Mouse (Mus musculus): Measurements from ENCODE around the gene Cog8. TPM values are rescaled to one million over a fixed set of nuclear protein-coding genes. Genes with fewer than 3 reads are reported as not detected.

Cog8 gene
- polyA plus RNA-seq (2015; fragmentation: Nextera tagmentation; extraction: Ambion mirVana): 37.1 and 39.9 TPM in 2 replicates

DNA sequence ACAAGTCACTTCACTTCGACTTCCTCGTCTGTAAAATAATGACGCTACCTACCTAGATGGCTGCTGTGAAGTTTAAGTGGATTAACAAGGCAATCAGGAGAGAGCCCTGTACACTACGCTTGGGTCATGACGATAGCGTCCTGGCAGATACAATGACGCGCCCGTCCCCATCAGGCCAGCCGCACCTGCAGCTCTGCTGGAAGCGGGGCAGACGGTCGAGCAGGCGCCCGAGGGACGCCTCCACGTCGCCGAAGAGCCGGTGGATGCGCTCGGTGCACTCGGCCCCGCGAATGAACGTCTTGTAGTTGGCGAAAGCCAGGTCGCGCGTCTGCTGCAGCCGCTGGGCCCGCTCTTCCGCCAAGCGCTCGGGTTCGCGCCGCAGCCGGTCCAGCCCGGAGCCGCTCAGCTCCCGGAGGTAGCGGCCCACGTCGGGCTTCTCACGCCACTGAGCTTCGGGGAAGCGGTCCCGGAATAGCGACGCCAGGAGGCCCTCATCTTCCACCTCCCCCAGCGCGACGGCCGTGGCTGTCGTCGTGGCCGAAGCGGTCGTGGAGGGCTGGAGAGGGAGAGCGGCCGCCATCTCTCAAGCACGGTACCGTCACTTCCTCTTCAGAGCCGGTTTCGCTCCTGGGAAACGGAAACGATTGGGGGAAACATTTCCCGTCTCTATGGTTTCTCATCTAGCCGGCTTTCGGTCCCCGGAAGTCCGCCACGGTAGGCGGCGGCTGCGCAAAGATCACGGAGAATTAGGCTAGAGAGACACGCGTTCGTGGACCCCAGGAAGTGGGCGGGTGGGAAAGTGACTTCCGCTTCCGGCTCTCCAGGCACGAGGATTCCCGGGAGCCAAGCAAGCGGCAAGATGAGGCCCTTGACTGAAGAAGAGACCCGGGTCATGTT lies at the start of gene Cog8, which contains the start of gene Nip7:
TSS of gene Cog8 (minus strand) at position 614 of the 897 bp plus-strand sequence.
TSS of gene Nip7 (plus strand) at position 802 of the 897 bp plus-strand sequence.
- ATAC-seq (ENCODE audit: insufficient number of reproducible peaks, low FRiP score, low TSS enrichment, low read depth): peak; percentile 91
- Histone ChIP-seq H3K4me2 (peak within 1 kb of the TSS; percentile 89), H3K4me1 (peaks cover 23% of the 10 kb centered on the region), H3K36me3 (peaks cover 51% of the 10 kb centered on the region), H3K27ac (peak within 1 kb of the TSS; percentile 82), H3K4me3 (peak within 1 kb of the TSS; percentile 100), H3K9me3 (no peaks in the 10 kb centered on the region), H3K9ac (peak within 1 kb of the TSS; percentile 89), H3K27me3 (no peaks in the 10 kb centered on the region)
- WGBS: under 1% methylated on average over 88 of the region's 88 CpGs

GRCm38 (mm10) chr8:107104547-107104946 lies 48.1 kb upstream of the Cog8 start:
- H3K9me3 ChIP-seq: no peaks in the 10 kb centered on the region
- no peak overlapping the region for H3K4me2 ChIP-seq
- H3K27me3 ChIP-seq: no peaks in the 10 kb centered on the region
- 8% methylated on average over 4 of the region's 4 CpGs for WGBS
- no peak overlapping the region for H3K27ac ChIP-seq
- no peak overlapping the region for H3K9ac ChIP-seq
- no peak overlapping the region for H3K4me3 ChIP-seq
- no peaks in the 10 kb centered on the region for H3K36me3 ChIP-seq
- H3K4me1 ChIP-seq: peaks cover 3% of the 10 kb centered on the region; the same call in 1 of the 2 replicates
- no peak for ATAC-seq (ENCODE audit: insufficient number of reproducible peaks, low FRiP score, low TSS enrichment, low read depth)

DNA sequence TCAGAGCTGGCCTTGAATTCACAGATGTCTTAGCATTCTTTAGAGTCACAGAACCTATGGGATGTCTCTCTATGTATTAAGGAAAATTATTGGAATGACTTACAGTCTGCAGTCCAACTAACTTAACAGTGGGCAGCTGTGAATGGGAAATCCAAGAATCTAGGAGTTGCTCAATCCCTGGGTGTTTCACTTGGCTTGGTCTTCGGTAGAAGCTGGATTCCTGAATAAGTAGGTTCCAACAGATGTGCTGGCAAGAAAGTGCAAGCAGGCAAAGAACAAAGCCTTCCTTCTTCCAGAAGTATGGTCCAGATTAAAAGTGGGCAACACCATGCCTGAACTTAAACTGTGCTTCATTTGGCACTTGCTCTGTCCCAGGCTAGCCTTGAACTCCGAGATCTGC lies 44.1 kb upstream of the Cog8 start:
- no peaks in the 10 kb centered on the region for H3K27me3 ChIP-seq
- no peak overlapping the region for H3K9ac ChIP-seq
- no peak for ATAC-seq (ENCODE audit: insufficient number of reproducible peaks, low FRiP score, low TSS enrichment, low read depth)
- H3K36me3 ChIP-seq: no peaks in the 10 kb centered on the region
- WGBS: 57% methylated on average over 2 of the region's 2 CpGs
- H3K4me3 ChIP-seq: no peak overlapping the region
- no peak overlapping the region for H3K4me2 ChIP-seq
- no peaks in the 10 kb centered on the region for H3K9me3 ChIP-seq
- H3K4me1 ChIP-seq: peaks cover 3% of the 10 kb centered on the region; the same call in 1 of the 2 replicates
- peak overlapping the region; percentile 57 for H3K27ac ChIP-seq

- Histone ChIP-seq H3K36me3 (peaks cover 25% of the 10 kb centered on the region), H3K27me3 (no peaks in the 10 kb centered on the region), H3K4me3 (peak within 1 kb of the TSS; percentile 84), H3K9ac (peak within 1 kb of the TSS; percentile 79), H3K27ac (peak within 1 kb of the TSS; percentile 94), H3K9me3 (no peaks in the 10 kb centered on the region), H3K4me2 (peak within 1 kb of the TSS; percentile 48), H3K4me1 (peaks cover 12% of the 10 kb centered on the region)
- WGBS: 4% methylated on average over 38 of the region's 39 CpGs
- ATAC-seq (ENCODE audit: insufficient number of reproducible peaks, low FRiP score, low TSS enrichment, low read depth): peak; percentile 91
Observed at GRCm38 (mm10) chr8:107096366-107097036, 40.0 kb upstream of the Cog8 start, which contains the start of gene Terf2. TSS of gene Terf2 (minus strand) at chr8:107096547.

- H3K36me3 ChIP-seq: peaks cover 30% of the 10 kb centered on the region
- H3K27ac ChIP-seq: peak overlapping the region; percentile 94
- peak overlapping the region; percentile 79 for H3K9ac ChIP-seq
- H3K27me3 ChIP-seq: no peaks in the 10 kb centered on the region
- H3K9me3 ChIP-seq: no peaks in the 10 kb centered on the region
- H3K4me1 ChIP-seq: peaks cover 12% of the 10 kb centered on the region
- peak; percentile 68; the same call in 1 of the 2 replicates for ATAC-seq (ENCODE audit: insufficient number of reproducible peaks, low FRiP score, low TSS enrichment, low read depth)
- peak overlapping the region; percentile 84 for H3K4me3 ChIP-seq
- under 1% methylated on average over 48 of the region's 53 CpGs for WGBS
- H3K4me2 ChIP-seq: peak overlapping the region; percentile 48
Observed at GRCm38 (mm10) chr8:107095717-107096365, 39.4 kb upstream of the Cog8 start.

GRCm38 (mm10) chr8:107090531-107090930 lies 34.0 kb upstream of the Cog8 start:
- Histone ChIP-seq H3K9ac (no peak overlapping the region), H3K27me3 (no peaks in the 10 kb centered on the region), H3K4me3 (no peak overlapping the region), H3K9me3 (no peaks in the 10 kb centered on the region), H3K36me3 (peaks cover 74% of the 10 kb centered on the region), H3K4me1 (peaks cover 8% of the 10 kb centered on the region), H3K4me2 (no peak overlapping the region), H3K27ac (no peak overlapping the region)
- no peak for ATAC-seq (ENCODE audit: insufficient number of reproducible peaks, low FRiP score, low TSS enrichment, low read depth)
- 75% methylated on average over 7 of the region's 7 CpGs for WGBS

DNA sequence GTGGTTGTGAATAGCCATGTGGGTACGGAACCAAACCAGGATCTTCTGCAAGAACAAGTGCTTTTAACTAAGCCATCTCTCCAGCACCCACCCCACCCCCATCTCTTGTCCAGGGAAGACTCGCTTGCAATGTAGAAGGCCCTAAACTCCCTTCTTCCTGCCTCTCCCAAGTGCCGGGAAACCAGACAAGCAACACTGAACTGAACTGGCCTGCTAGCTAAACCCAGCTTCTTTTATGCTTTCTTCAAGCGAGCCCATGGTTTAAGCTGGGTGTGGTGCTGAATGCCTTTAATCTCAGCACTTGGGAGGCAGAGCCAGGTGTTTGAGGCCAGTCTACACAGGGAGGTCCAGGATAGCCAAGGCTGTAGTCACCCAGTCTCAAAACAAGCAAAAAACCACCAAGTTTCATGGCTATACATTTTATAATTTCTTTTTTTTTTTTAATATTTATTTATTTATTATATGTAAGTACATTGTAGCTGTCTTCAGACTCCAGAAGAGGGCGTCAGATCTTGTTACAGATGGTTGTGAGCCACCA lies 32.1 kb upstream of the Cog8 start:
- Histone ChIP-seq H3K4me2 (no peak overlapping the region), H3K9ac (no peak overlapping the region), H3K36me3 (peaks cover 71% of the 10 kb centered on the region), H3K27ac (no peak overlapping the region), H3K4me3 (no peak overlapping the region), H3K4me1 (no peaks in the 10 kb centered on the region; the same call in 1 of the 2 replicates), H3K27me3 (no peaks in the 10 kb centered on the region), H3K9me3 (no peaks in the 10 kb centered on the region)
- 96% methylated on average over 5 of the region's 5 CpGs for WGBS
- ATAC-seq (ENCODE audit: insufficient number of reproducible peaks, low FRiP score, low TSS enrichment, low read depth): no peak

DNA sequence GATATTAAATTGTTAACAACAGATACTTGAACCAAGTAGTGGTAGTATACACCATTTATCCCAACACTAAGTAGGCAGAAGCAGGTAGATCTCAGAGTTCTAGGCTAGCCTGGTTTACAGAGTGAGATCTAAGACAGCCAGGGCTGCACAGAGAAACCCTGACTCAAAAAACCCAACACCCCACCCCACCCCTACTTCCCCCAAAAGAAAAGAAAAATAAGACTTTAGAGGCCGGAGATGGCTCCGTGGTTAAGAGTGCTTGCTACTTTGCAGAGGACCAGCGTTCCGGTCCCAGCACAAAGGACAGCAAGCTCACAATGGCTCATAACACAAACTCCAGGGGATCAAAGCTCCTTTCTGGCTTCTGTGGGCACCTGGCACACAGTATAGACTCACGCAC lies 29.5 kb upstream of the Cog8 start:
- H3K9ac ChIP-seq: no peak overlapping the region
- WGBS: 99% methylated on average over 5 of the region's 5 CpGs
- peaks cover 77% of the 10 kb centered on the region for H3K36me3 ChIP-seq
- no peaks in the 10 kb centered on the region for H3K4me1 ChIP-seq
- ATAC-seq (ENCODE audit: insufficient number of reproducible peaks, low FRiP score, low TSS enrichment, low read depth): no peak
- no peaks in the 10 kb centered on the region for H3K27me3 ChIP-seq
- H3K4me2 ChIP-seq: no peak overlapping the region
- no peak overlapping the region for H3K27ac ChIP-seq
- H3K9me3 ChIP-seq: no peaks in the 10 kb centered on the region
- H3K4me3 ChIP-seq: no peak overlapping the region

- Histone ChIP-seq H3K27ac (no peak overlapping the region), H3K36me3 (peaks cover 76% of the 10 kb centered on the region), H3K9me3 (no peaks in the 10 kb centered on the region), H3K4me2 (no peak overlapping the region), H3K27me3 (no peaks in the 10 kb centered on the region), H3K9ac (no peak overlapping the region), H3K4me3 (no peak overlapping the region), H3K4me1 (no peaks in the 10 kb centered on the region)
- WGBS: 96% methylated on average over 17 of the region's 17 CpGs
- ATAC-seq (ENCODE audit: insufficient number of reproducible peaks, low FRiP score, low TSS enrichment, low read depth): no peak
Observed at GRCm38 (mm10) chr8:107085358-107085757, 28.9 kb upstream of the Cog8 start.

- no peak overlapping the region for H3K4me3 ChIP-seq
- H3K4me2 ChIP-seq: no peak overlapping the region
- H3K27ac ChIP-seq: no peak overlapping the region
- H3K9ac ChIP-seq: no peak overlapping the region
- no peaks in the 10 kb centered on the region for H3K4me1 ChIP-seq
- WGBS: 84% methylated on average over 7 of the region's 7 CpGs
- H3K9me3 ChIP-seq: no peaks in the 10 kb centered on the region
- no peaks in the 10 kb centered on the region for H3K27me3 ChIP-seq
- H3K36me3 ChIP-seq: peaks cover 92% of the 10 kb centered on the region
- ATAC-seq (ENCODE audit: insufficient number of reproducible peaks, low FRiP score, low TSS enrichment, low read depth): no peak
Observed at GRCm38 (mm10) chr8:107076239-107076888, 19.9 kb upstream of the Cog8 start.

- H3K9ac ChIP-seq: no peak overlapping the region
- ATAC-seq (ENCODE audit: insufficient number of reproducible peaks, low FRiP score, low TSS enrichment, low read depth): no peak
- no peaks in the 10 kb centered on the region for H3K27me3 ChIP-seq
- H3K4me1 ChIP-seq: no peaks in the 10 kb centered on the region
- 70% methylated on average over 1 of the region's 1 CpGs for WGBS
- H3K4me2 ChIP-seq: no peak overlapping the region
- no peak overlapping the region for H3K27ac ChIP-seq
- no peaks in the 10 kb centered on the region for H3K9me3 ChIP-seq
- peaks cover 89% of the 10 kb centered on the region for H3K36me3 ChIP-seq
- H3K4me3 ChIP-seq: no peak overlapping the region
Observed at GRCm38 (mm10) chr8:107074128-107074527, 17.6 kb upstream of the Cog8 start.

Measured in limb, embryonic 15.5 days (tissue).